Mouse (Mus musculus): ENCODE results near the gene Psma7.

DNA sequence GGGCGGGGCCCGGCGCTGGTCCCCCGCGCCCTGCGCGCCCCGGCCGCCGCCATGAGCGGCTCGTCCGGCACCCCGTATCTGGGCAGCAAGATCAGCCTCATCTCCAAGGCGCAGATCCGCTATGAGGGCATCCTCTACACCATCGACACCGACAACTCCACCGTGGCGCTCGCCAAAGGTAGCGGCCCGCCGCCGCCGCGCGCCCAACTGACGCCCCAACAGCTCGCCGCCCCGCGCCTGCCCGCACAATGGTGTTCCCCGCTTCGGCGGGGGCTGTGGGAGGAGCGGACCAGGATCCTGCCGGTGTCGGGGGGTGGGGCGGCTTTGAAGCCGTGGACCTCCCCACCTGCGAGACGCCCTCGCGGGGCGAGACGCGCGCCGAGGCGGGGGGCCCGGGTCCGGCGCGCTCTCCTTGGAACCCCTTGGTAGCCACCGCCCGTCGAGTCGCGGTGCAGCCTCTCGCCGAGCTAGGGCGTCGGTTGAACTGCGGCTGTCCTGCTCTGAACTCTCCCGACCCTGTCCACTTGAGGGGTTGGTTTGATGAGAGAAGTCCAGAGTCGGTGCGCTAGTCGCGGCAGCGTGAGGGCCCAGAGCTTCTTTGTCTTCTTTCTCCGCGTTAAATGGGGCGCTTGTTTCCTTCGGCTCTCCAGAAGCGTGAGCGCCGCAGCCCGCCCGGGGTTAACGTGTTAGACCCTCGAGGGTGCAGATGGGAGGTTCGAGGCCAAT lies 16.9 kb downstream of the Psma7 start:
- TF ChIP-seq CTCF (IDR thresholded peaks at IDR 0.05; ENCODE audit: low read depth): no peak
- TF ChIP-seq EP300 (IDR thresholded peaks at IDR 0.05; ENCODE audit: low read depth): no peak

All from liver, postnatal 0 days (tissue).